Mouse (Mus musculus) testis, postnatal 14 days (tissue): Measurements from ENCODE around the gene Flad1.

Experiments
- DNase-seq: peaks from one replicate; pipeline ENCODE4 v3.0.0; 2021; ENCODE audit warnings: low spot score

Flad1 gene

DNA sequence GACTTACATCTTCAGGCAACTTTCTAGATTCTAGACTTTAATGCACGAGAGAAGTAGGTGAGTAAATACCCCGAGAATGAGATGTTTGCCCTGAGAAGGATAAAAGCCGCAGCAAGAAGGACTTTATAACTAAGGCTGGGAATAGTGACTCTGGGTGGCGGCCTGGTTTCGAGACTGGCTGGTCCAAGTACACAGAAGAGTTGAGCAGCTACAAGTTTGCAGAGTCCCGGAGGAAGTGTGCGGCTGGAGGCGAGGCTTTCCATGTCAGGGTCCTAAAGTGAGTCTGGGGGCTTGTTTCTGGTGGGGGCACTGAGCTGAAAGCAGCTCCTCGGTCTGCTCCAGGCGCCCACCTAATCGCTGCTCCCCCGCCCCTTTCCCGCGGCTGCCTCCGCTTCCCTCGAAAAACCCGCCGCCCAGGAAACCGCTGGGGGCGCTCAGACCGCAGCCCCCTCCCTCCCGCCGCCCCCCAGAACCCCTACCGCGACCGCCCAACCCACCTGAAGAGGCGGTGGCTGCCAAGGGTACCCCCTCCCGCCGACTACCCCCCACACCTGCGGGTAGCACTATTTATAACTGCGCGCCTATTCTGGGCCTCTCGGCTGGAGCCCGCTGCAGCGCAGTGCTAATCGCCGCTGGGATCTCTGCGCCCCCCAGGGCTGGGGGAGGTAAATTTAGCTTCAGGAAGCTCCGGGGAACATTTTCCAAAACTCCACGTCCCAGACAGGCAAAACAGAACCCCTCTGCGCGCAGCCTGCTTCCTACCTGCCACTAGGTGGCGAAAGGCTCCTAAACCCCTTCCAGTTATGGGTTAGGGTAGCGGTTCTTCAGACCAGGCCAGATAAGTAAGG, 15.6 kb downstream of the Flad1 start:
- DNase-seq: peak; percentile 78

GRCm38 (mm10) chr3:89395419-89395805, 16.3 kb downstream of the Flad1 start:
- no peak for DNase-seq

DNA sequence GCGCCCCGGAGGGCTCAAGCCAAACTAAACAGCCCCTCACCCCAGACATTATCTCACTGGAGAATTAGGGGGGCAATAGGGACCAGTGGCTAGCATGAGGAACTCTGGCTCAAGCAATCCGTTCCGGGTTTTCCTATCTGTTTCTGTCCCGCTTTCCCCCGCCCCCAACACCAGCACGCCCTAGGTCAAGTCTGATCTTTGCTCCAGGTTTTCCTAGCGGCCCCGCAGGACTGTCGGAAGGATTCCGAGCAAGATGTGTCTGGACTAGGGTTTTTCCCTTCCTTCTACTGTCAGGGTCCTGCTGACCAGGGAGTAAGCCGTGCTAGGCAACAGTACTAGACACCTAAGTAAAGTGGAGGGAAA, 16.8 kb downstream of the Flad1 start:
- peak; percentile 87 for DNase-seq

DNA sequence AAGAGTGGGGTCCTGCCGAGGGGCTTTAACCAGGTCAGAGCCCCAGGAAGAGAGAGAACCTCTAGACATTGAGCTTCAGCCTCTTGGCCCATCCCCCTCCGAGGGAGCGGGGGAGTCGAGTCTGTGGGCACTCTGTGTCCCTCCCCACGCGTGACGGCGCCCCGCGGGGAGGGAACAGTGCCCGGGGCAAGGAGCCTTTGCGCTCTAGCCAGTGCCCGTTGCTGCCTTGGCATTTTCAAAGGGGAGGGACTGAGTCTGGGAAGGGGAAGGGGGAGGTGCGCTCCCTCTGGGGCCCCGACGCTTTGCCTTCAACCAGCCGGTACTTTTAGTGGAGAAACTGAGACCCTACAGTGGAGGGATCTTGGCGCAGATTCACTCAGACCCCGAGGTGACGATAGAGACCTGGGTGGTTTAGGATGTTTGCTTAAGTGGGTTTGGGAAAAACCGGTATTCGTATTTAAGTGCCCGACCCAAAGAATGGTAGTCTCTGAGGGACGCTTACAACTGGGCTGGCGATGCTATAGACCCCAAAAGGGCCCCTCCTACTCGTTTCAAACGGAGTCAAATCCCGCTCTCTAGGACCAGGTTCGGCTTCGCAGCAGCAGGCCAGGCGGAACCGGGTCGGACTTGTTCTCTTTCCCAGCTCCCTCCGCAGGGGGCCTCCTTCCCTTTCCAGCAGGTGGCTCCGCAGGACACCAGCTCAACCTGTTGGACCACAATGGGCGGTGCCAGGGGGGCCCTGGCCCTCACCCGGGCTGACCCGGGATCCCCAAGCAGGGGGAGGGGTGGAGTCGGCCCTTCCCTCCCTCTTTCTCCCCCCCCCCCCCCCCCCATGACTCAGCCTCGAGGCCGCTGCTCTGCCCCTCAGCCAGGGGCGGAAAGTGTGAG, 17.4 kb downstream of the Flad1 start, which contains the start of gene Zbtb7b:
Gene Zbtb7b (minus strand): TSS at position 771 of the 888 bp plus-strand sequence.
- DNase-seq: peak; percentile 86

DNA sequence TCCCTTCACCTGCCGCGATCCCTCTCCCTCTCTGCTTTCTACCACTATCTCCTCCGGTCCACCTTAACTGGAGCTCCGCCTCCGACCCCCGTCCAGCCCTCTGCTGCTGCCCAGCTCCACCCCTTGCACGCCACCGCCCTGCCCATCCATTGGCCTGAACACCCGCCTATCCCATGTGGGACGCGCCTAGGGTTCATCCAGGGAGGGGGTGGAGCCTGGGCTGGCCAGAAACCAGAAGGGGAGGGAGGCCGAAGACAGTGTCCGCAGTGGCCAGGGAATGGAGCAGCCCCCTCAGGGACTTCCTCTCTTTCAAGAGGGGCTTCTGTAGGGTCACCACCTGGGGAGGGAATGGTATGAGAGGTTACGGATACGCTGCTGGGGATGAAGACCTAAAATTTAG, 18.1 kb downstream of the Flad1 start:
- peak; percentile 98 for DNase-seq

GRCm38 (mm10) chr3:89392871-89393311, 18.8 kb downstream of the Flad1 start:
- no peak for DNase-seq

DNA sequence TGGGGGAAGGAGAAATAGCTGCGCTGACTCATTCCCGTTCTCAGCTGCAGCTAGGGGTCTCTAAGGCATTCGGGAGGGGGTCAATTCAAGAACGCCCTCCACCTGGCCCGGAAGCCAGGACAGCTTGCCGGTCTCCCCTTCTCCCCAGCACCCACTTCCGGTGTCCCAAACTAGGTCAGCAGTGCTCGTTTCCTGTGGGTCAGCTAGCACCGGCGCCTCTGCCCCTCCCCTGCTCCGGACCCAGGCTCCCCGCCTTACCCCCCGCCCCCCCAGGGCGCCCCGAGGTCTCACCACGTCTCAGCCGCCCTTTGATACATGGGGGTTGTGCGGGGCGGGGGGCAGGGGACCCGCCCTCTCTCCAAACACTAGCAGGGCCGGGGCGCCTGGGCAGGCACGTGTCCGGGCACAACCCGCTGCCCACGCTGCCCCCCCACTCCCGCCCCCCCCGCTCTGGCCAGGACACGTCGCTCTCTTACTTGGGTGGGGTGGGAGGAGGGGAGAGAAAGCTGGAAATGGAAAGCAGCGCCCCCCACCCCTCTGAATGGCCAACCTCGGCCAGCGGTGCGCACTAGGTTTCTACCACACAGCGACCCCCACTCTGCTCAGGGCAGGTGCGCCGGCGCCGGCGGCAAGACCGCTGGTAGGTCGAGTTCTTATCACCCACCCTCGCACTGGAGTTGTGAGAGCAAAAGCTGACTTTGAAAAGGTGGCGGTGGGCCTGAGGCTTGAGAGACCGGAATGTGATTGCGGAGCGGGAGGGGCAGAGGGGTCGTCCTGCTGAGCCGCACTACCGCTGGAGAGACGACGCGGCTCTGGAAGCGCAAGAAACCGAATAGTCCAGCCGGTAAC, 19.8 kb downstream of the Flad1 start:
- peak; percentile 60 for DNase-seq

- DNase-seq: no peak
Measured at GRCm38 (mm10) chr3:89390699-89391662, 20.7 kb downstream of the Flad1 start.

DNA sequence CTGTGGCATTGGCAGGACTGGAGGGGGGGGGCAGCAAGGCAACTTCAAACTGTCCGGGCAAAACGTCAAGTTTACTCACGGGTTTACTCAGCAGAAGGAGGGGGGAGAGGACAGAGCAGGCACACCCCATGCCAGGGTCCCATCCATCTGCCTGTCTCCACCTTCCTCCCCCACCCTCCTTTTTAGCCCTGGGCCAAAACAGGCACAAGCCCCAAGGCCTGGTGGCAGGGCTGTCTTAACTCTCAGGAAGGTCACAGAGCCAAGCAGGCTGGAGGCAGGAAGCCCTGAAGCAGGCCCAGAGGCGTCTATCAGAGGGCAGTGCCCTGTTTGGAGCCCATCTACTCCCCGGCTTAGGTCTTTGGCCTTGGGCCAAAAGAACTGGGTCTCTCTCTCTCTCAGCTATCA, 21.6 kb downstream of the Flad1 start:
- DNase-seq: no peak

DNA sequence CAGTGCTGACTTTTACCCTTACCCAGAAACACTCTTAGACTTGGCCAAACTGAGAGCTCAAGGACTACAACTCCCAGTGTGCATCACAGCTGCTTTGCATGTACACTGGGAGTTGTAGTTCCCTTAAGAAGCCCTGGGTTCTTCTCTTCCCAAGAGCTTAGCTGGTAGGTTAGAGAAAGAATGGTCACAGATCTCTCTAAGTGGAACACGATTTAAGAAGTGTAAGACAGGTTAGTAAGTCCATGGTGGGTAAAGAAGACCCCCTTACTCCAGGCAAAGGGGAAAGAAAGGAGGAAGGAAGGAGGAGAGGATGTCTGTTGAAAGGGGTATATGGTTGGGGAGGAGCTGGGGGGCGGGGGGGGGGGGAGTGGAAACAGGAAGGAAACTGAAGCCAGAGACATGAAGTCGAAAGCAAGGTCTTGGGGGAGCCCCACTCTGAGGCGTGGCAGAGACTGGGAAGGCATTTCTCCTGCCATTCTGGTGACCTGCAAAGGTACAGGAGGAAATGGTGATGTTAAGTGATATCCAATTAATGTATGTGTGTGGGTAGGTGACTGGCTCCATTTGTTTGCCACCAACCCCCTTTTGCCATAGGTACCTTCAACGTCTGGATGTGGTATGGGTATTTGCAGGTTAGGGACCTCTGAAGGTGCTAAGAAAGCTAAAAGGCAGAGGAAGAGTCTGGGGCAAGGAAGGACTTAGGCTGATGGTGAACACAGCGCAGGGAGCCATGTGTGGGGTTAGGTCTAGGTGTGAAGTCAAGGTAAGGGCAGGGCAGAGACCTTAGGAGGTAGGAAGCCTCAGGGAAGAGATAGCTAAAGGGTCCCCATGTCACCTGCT, 22.5 kb downstream of the Flad1 start:
- no peak for DNase-seq

DNA sequence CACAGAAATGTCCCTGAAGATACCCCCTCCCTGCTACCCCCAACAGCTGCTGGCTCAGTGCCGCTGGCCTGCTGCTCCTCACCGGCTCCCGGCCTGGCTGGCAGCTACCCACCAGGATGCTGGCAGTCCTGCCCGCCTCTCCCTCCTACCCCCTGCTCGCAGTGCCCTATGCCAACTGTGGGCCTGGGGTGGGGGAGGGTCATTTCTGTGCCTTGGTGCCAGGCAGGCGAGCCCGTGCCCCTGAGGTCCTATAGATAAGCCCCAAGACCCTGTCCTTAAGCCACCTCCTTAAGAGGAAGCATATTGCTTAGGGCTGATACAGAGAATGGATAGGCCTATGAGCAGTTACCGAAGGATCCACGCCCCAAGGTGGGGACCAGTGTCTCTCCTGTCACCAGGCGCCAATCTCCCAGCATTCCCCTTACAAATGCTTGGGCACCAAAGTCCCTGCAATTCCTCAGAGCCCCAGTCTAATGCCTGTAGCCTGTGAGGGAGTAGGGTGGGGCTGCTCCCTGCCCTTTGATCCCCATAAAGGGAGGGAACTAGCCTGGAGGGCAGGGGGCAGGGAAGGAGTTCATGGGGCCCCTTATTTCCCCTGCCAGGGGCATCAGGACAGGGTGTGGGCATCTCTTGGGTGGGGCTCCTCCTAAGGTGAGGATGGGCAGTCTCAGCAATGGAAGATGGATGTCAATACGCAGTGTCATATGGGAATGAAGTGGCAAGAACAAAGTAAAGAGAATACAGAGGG, 23.4 kb downstream of the Flad1 start:
- no peak for DNase-seq

DNA sequence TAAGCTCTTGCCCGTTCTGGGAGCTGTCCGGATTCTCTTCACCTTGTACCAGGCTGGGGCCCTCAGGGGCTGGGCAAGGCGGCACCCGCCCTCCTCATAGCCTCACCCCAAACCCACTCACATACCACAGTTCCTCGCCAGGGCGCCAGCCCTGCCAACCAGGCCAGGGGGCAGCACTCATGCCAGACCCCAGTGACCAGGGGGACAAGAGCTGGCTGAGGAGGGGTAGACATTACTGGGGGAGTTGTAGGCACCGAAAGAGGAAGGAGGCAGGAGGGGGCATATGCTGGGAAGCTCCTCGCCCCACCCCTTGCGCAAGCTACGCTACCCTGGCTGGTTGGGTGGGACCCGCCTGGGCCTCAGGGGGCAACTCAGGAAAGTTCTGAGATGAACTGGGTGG, 24.0 kb downstream of the Flad1 start:
- DNase-seq: no peak

DNA sequence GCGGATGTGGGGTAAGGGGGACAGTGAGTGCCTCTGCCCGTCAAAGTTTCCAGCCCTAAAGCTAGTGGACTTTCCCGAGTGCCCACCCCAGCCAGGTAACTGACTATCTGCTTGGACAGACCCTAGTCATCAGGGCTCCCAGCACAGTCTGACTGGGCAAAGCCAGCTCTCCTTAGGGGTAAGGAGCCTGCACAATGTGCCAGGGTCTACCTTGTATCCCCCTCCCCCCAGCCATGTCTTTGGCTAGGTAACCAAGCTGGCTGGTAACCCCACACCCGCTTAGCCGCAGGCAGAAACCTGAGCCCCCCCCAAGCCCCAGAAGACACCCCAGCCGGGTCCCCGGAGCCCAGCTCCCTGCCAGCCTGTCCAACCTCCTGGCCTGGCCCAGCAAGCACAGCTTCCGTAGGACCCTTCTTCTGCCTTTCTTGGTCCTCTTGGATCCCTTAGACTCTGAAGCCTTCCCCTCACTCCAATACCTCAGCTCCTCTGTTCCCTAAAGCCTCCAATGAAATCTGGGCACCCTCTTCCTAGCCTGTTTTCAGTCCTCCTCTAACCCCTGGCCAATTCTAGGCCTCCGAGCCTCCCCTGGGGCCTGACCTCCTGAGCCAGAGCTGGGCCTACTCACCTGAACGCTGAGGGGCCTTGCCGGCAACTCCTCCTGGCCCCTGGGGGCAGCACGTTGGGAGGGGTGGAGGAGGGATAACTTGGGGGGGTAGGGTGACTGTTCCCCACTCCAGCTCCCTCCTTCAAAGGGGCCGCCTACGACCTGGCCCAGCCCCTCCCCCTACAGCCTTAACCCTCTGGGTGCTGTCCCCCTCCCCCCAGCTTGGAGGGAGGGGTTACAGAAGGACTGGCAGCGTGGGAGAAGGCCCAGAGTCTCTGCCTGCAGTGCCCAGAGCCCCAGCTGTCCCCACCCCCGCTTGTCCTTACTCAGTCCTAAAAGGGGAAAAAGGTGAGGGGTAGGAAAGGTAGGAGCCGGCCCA, 24.9 kb downstream of the Flad1 start:
- no peak for DNase-seq

DNA sequence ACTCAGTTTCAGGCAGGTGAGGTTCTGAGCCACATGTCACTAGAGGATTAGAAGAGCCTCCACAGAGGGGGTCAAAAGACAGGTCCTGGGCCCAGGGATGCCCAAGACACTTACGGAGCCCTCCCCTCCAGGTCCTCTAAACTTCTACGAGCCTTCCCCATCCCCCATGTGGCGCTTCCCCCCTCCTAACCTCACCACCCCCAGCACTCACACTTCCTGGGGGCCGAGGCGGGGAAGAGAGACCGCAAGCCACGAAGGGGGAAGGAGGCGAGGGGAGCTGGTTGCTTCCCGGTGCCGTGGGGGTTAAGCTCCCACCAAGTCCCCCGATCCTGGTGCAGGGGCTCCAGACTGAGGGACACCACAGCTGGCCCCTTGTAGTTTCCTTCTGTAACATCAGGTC, 26.2 kb downstream of the Flad1 start:
- no peak for DNase-seq

- DNase-seq: no peak
Measured at GRCm38 (mm10) chr3:89384331-89385076, 27.2 kb downstream of the Flad1 start.

DNA sequence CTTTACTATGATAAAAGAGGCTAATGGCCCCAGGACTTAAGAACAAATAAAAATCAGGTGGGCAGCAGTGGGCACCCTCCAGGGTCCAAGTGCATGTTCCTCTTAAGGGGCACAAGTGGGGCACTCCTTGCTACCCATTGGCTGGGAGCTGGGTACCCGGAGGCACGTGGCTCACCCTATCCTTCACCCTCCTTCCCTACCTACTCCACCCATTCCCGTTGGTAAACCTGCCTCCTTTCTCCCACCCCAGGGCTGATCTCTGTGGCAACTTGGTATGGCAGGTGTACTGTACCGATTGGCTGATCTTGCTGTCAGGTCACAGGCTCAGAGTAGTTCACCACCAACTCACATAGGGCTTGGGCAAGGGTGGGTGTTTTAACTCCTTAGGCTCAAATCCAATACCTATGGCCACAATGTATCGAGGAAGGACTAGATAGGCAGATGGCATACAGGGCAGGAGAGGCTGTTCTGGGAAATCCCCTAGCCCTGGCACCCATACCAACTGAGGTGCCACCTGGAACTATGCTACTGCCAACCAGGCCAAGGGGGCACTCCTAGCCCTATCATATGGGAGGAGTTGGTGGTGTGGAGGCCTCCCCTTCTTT, 27.9 kb downstream of the Flad1 start:
- no peak for DNase-seq

GRCm38 (mm10) chr3:89382950-89383349, 28.7 kb downstream of the Flad1 start:
- DNase-seq: no peak
